8 mouse cellular contexts compared by ENCODE assay signal in the genomic region with DNA sequence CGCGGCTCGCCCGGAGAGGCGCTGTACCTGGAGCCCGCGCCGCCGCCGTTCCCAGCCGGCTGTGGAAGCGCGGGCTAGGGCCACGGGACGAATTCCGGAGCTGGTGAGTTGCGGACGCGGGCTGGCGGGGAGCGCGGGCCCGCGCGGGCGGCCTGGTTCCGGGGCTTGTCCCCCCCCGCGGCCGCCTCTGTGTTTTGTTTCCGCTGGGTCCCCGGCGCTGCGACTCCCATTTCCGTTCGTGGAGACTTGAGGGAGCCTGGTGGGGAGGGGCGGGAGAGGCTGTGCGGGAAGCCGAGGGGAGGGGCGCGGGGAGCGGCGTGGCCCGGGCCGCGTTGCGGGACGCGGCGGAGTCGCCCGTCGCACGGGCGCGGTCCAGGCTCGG. TPM values are rescaled to one million over a fixed set of nuclear protein-coding genes. Genes with fewer than 3 reads are reported as not detected.
DNase-seq lines count a peak whose midpoint lies in the region; ATAC-seq lines count a peak whose summit lies in the region.

A gene (minus strand): TSS at position 185 of the 382 bp plus-strand sequence.

- peaks cover 23% of the 10 kb centered on the region for H3K36me3 ChIP-seq in hindbrain, embryonic 12.5 days
- H3K36me3 ChIP-seq in lung, embryonic 16.5 days (ENCODE audit: control insufficient read depth, insufficient read depth, low read length), result peaks cover 21% of the 10 kb centered on the region

- H3K9ac ChIP-seq in hindbrain, embryonic 12.5 days, result peak within 1 kb of the TSS; percentile 98
- H3K9ac ChIP-seq in lung, embryonic 16.5 days (ENCODE audit: low read length), result peak within 1 kb of the TSS; percentile 100

- peak within 1 kb of the TSS; percentile 99 for H3K27ac ChIP-seq in hindbrain, embryonic 12.5 days
- peak within 1 kb of the TSS; percentile 99 for H3K27ac ChIP-seq in lung, embryonic 16.5 days (ENCODE audit: low read length)

- ATAC-seq in hindbrain, embryonic 12.5 days (ENCODE audit: low FRiP score), result peak; percentile 75
- ATAC-seq in lung, embryonic 16.5 days (ENCODE audit: low read depth), result peak; percentile 79

- DNase-seq in T-cell, adult 2 months (ENCODE audit: low spot score), result peak; percentile 57
- peak; percentile 87 to 92 for DNase-seq in cerebellum, postnatal 25 days
- DNase-seq in frontal cortex, postnatal 25 days (ENCODE audit: low spot score in 2 of 2), result peak; percentile 71 to 76
- peak; percentile 73 to 84 for DNase-seq in layer of hippocampus, postnatal 10 days (ENCODE audit: low spot score in 2 of 2)
- DNase-seq in retina, adult 2 months (ENCODE audit: low read depth, low spot score), result peak; percentile 62
- peak; percentile 30 for DNase-seq in urinary bladder, postnatal 10 days (ENCODE audit: low spot score)

- no peaks in the 10 kb centered on the region for H3K9me3 ChIP-seq in hindbrain, embryonic 12.5 days (replicated peaks)
- no peaks in the 10 kb centered on the region for H3K9me3 ChIP-seq in lung, embryonic 16.5 days (ENCODE audit: control insufficient read depth, low read length)

- H3K4me3 ChIP-seq in hindbrain, embryonic 12.5 days, result peak within 1 kb of the TSS; percentile 97
- H3K4me3 ChIP-seq in lung, embryonic 16.5 days (ENCODE audit: low read length), result peak within 1 kb of the TSS; percentile 96

- H3K4me1 ChIP-seq in hindbrain, embryonic 12.5 days, result peaks cover 19% of the 10 kb centered on the region
- peaks cover 3% of the 10 kb centered on the region; the same call in 1 of the 2 replicates for H3K4me1 ChIP-seq in lung, embryonic 16.5 days (replicated peaks; ENCODE audit: control insufficient read depth, insufficient read depth, low read length)

- WGBS in hindbrain, embryonic 12.5 days, result under 1% methylated on average over 28 of the region's 57 CpGs
- WGBS in lung, embryonic 16.5 days, result under 1% methylated on average over 51 of the region's 57 CpGs

- H3K27me3 ChIP-seq in hindbrain, embryonic 12.5 days, result no peaks in the 10 kb centered on the region
- H3K27me3 ChIP-seq in lung, embryonic 16.5 days (ENCODE audit: control insufficient read depth, insufficient read depth, low read depth, low read length), result no peaks in the 10 kb centered on the region

- H3K4me2 ChIP-seq in hindbrain, embryonic 12.5 days (replicated peaks), result peak within 1 kb of the TSS; percentile 81
- peak within 1 kb of the TSS; percentile 76 for H3K4me2 ChIP-seq in lung, embryonic 16.5 days (ENCODE audit: low read depth, low read length)

RNA-seq across cellular contexts. Expression of the gene that starts here (rescaled TPM):
- polyA plus RNA-seq in hindbrain, embryonic 12.5 days (2016; fragmentation: Nextera tagmentation; extraction: Ambion mirVana), result 660 and 698 TPM in 2 replicates
- total RNA-seq in layer of hippocampus, postnatal 10 days (2021), result 100 to 1,000 TPM; 301 to 317 TPM
- polyA plus RNA-seq in lung, embryonic 16.5 days (2015; fragmentation: Nextera tagmentation; extraction: Ambion mirVana), result 874 and 916 TPM in 2 replicates

Comparison
In these comparisons a context has a peak if more than half of its experiments do, and no peak if none do; other contexts are left out.
1. Peak in every context shown above with its lines: DNase-seq, ATAC-seq, H3K4me3 ChIP-seq and H3K27ac ChIP-seq.
2. DNase-seq: peak in every context shown above with its lines; median percentile 90 in cerebellum, postnatal 25 days; 78 in layer of hippocampus, postnatal 10 days; 74 in frontal cortex, postnatal 25 days; 62 in retina, adult 2 months; 57 in T-cell, adult 2 months; 30 in urinary bladder, postnatal 10 days.